Mouse (Mus musculus): ENCODE measurements at regions not wholly inside any gene's neighbourhood (a gene's known extent, or its start where the extent isn't known, plus 50 kb on each side); places are given as distances from the start of the nearest gene placed in this dataset.

GRCm38 (mm10) chr9:50067729-50068225, 269.1 kb upstream of the Ncam1 start:
- TF ChIP-seq GATA1 (IDR thresholded peaks at IDR 0.05; ENCODE audit: low read depth, low read length) (no peak), MAZ (IDR thresholded peaks at IDR 0.05; ENCODE audit: low read depth, low read length) (no peak), CHD2 (IDR thresholded peaks at IDR 0.05; ENCODE audit: low read length) (no peak), USF1 (IDR thresholded peaks at IDR 0.05; ENCODE audit: low read depth, low read length) (no peak), TCF12 (IDR thresholded peaks at IDR 0.05; ENCODE audit: low read depth, low read length) (no peak), ZNF384 (IDR thresholded peaks at IDR 0.05; ENCODE audit: low read depth, low read length) (no peak), CTCF (IDR thresholded peaks at IDR 0.05 in 2 of 3, conservative IDR thresholded peaks at IDR 0.05 in 1 of 3; ENCODE audit: control insufficient read depth in 1 of 3, insufficient read depth in 1 of 3, low read depth in 2 of 3, low read length in 3 of 3, poor library complexity in 1 of 3, severe bottlenecking in 1 of 3) (no peak), ZC3H11A (IDR thresholded peaks at IDR 0.05; ENCODE audit: low read depth, low read length) (no peak), RCOR1 (IDR thresholded peaks at IDR 0.05; ENCODE audit: low read depth, low read length) (no peak), HCFC1 (IDR thresholded peaks at IDR 0.05; ENCODE audit: low read depth, low read length) (no peak), POLR2AphosphoS2 (IDR thresholded peaks at IDR 0.05; ENCODE audit: low read length) (no peak)

Measured in MEL (cell line).